Mouse (Mus musculus) liver, embryonic 14.5 days (tissue): ENCODE measurements at regions not wholly inside any gene's neighbourhood (a gene's known extent, or its start where the extent isn't known, plus 50 kb on each side); places are given as distances from the start of the nearest gene placed in this dataset.

Source experiments
- ATAC-seq: fragments of 200-750 bp; cut with Nextera tagmentation; 2 replicates; pipeline ENCODE4 v1.8.0; 2017; ENCODE audit warnings: moderate number of reproducible peaks, mild to moderate bottlenecking, moderate library complexity; ENCODE audit not compliant: insufficient read depth
- DNase-seq, 3 experiments: peaks; one replicate each; pipeline ENCODE4 v3.0.0-alpha.2; 2012 to 2013; ENCODE audit warnings: low read depth in 3 of 3, low spot score in 3 of 3
- H3K27ac ChIP-seq: fragments of 300-500 bp; sonication (generic); 2 replicates; pipeline ENCODE4 v1.5.1; 2014; ENCODE audit warnings: moderate library complexity, mild to moderate bottlenecking, control low read depth, inconsistent platforms
- H3K27me3 ChIP-seq: fragments of 300-500 bp; sonication (generic); 2 replicates; pipeline ENCODE4 v1.6.1; 2014; ENCODE audit warnings: mild to moderate bottlenecking, low read length, moderate library complexity; ENCODE audit not compliant: control insufficient read depth, insufficient read depth
- H3K36me3 ChIP-seq: fragments of 300-500 bp; sonication (generic); replicated peaks from 2 replicates; pipeline ENCODE4 v1.6.1; 2014; ENCODE audit warnings: low read depth; ENCODE audit not compliant: control insufficient read depth, insufficient read depth
- H3K4me1 ChIP-seq, 2 experiments: fragments of 200-500 bp in 1 of 2; fragments of 300-500 bp in 1 of 2; sonication (generic) in 1 of 2; replicated peaks; 2 replicates each; pipeline ENCODE4 v1.6.1; 2012 to 2014; ENCODE audit warnings: antibody characterized with exemption in 1 of 2, inconsistent platforms in 1 of 2, low read length in 1 of 2; ENCODE audit not compliant: control insufficient read depth in 2 of 2, insufficient read depth in 2 of 2
- H3K4me2 ChIP-seq: fragments of 300-500 bp; sonication (generic); 2 replicates; pipeline ENCODE4 v1.6.1; 2014; ENCODE audit warnings: low read depth, mild to moderate bottlenecking, control low read depth, moderate library complexity
- H3K4me3 ChIP-seq, 2 experiments: fragments of 200-500 bp in 1 of 2; fragments of 300-500 bp in 1 of 2; sonication (generic) in 1 of 2; 2 replicates each; pipeline ENCODE4 v1.5.1; 2012 to 2014; ENCODE audit warnings: low read depth in 2 of 2, low read length in 2 of 2, mild to moderate bottlenecking in 2 of 2, control low read depth in 1 of 2, inconsistent platforms in 1 of 2, moderate library complexity in 1 of 2; ENCODE audit not compliant: insufficient read depth in 1 of 2
- H3K9ac ChIP-seq: fragments of 300-500 bp; sonication (generic); replicated peaks from 2 replicates; pipeline ENCODE4 v1.6.1; 2014; ENCODE audit warnings: mild to moderate bottlenecking, control low read depth, moderate library complexity
- H3K9me3 ChIP-seq: fragments of 300-500 bp; sonication (generic); 2 replicates; pipeline ENCODE4 v1.6.1; 2016; ENCODE audit warnings: low read length, mixed read lengths; ENCODE audit not compliant: control insufficient read depth
- CTCF ChIP-seq: IDR thresholded peaks from 2 replicates; pipeline ENCODE4 v1.5.1; 2016; ENCODE audit warnings: antibody characterized with exemption, low read depth, control low read depth
- EP300 ChIP-seq: IDR thresholded peaks from 2 replicates; pipeline ENCODE4 v1.6.1; 2016; ENCODE audit warnings: antibody characterized with exemption, low read depth
- WGBS: fragments of 180-500 bp; shearing (Covaris S2); extraction: QIAGEN DNeasy Blood & Tissue Kit; methylation state at CpG from one replicate; pipeline ENCODE4 v1.1.7; 2014; ENCODE audit not compliant: insufficient replicate concordance; 5-methylcytosine and 5-hydroxymethylcytosine counted together

- DNase-seq: no peak
- H3K4me1 ChIP-seq: no peaks in the 10 kb centered on the region
- TF ChIP-seq EP300: no peak
- TF ChIP-seq CTCF: no peak
Observed at GRCm38 (mm10) chr10:38906121-38906520, 59.2 kb upstream of the Lama4 start.

GRCm38 (mm10) chr10:38907835-38908234, 57.5 kb upstream of the Lama4 start:
- 51% methylated on average over 2 of the region's 2 CpGs for WGBS
- no peak overlapping the region for H3K4me3 ChIP-seq
- no peaks in the 10 kb centered on the region for H3K4me1 ChIP-seq
- H3K36me3 ChIP-seq: no peaks in the 10 kb centered on the region
- H3K4me2 ChIP-seq: no peak overlapping the region
- no peak for TF ChIP-seq CTCF
- ATAC-seq (no peak), DNase-seq (no peak)
- no peaks in the 10 kb centered on the region for H3K27me3 ChIP-seq
- no peak overlapping the region for H3K9ac ChIP-seq
- no peak overlapping the region for H3K27ac ChIP-seq
- H3K9me3 ChIP-seq: no peaks in the 10 kb centered on the region

More at GRCm38 (mm10) chr10:38906121-38906520, 59.2 kb upstream of the Lama4 start:
- H3K36me3 ChIP-seq: no peaks in the 10 kb centered on the region
- no peak overlapping the region for H3K4me2 ChIP-seq
- H3K9ac ChIP-seq: no peak overlapping the region
- no peak overlapping the region for H3K27ac ChIP-seq
- no peaks in the 10 kb centered on the region for H3K27me3 ChIP-seq
- 34% methylated on average over 3 of the region's 3 CpGs for WGBS
- no peak for ATAC-seq
- H3K4me3 ChIP-seq: no peak overlapping the region
- no peaks in the 10 kb centered on the region for H3K9me3 ChIP-seq

- no peak for DNase-seq
- TF ChIP-seq EP300: no peak
- no peak for TF ChIP-seq CTCF
Observed at GRCm38 (mm10) chr10:38908277-38908676, 57.0 kb upstream of the Lama4 start.

GRCm38 (mm10) chr10:38909152-38909732, 56.1 kb upstream of the Lama4 start:
- no peak overlapping the region for H3K9ac ChIP-seq
- H3K27ac ChIP-seq: no peak overlapping the region
- WGBS: 94% methylated on average over 1 of the region's 1 CpGs
- no peak overlapping the region for H3K4me3 ChIP-seq
- DNase-seq (no peak), ATAC-seq (no peak)
- no peaks in the 10 kb centered on the region for H3K4me1 ChIP-seq
- no peaks in the 10 kb centered on the region for H3K9me3 ChIP-seq
- no peaks in the 10 kb centered on the region for H3K27me3 ChIP-seq
- H3K4me2 ChIP-seq: no peak overlapping the region
- TF ChIP-seq EP300 (no peak), CTCF (no peak)
- no peaks in the 10 kb centered on the region for H3K36me3 ChIP-seq

More at GRCm38 (mm10) chr10:38908277-38908676, 57.0 kb upstream of the Lama4 start:
- 43% methylated on average over 9 of the region's 9 CpGs for WGBS
- Histone ChIP-seq H3K4me2 (no peak overlapping the region), H3K4me1 (no peaks in the 10 kb centered on the region), H3K9me3 (no peaks in the 10 kb centered on the region), H3K27ac (no peak overlapping the region), H3K4me3 (no peak overlapping the region), H3K36me3 (no peaks in the 10 kb centered on the region), H3K27me3 (no peaks in the 10 kb centered on the region), H3K9ac (no peak overlapping the region)
- ATAC-seq: no peak

- Histone ChIP-seq H3K36me3 (no peaks in the 10 kb centered on the region), H3K27me3 (no peaks in the 10 kb centered on the region), H3K4me2 (no peak overlapping the region), H3K4me3 (no peak overlapping the region), H3K4me1 (no peaks in the 10 kb centered on the region), H3K9me3 (no peaks in the 10 kb centered on the region), H3K27ac (no peak overlapping the region), H3K9ac (no peak overlapping the region)
- DNase-seq (no peak), ATAC-seq (no peak)
- WGBS: 55% methylated on average over 2 of the region's 2 CpGs
- TF ChIP-seq EP300 (no peak), CTCF (no peak)
Observed at GRCm38 (mm10) chr10:38909843-38910242, 55.5 kb upstream of the Lama4 start.

GRCm38 (mm10) chr10:38913013-38913412, 52.3 kb upstream of the Lama4 start:
- no peak overlapping the region for H3K27ac ChIP-seq
- no peak overlapping the region for H3K4me2 ChIP-seq
- 70% methylated on average over 2 of the region's 2 CpGs for WGBS
- H3K36me3 ChIP-seq: no peaks in the 10 kb centered on the region
- no peaks in the 10 kb centered on the region for H3K27me3 ChIP-seq
- no peaks in the 10 kb centered on the region for H3K4me1 ChIP-seq
- no peak overlapping the region for H3K9ac ChIP-seq
- DNase-seq (no peak), ATAC-seq (no peak)
- H3K9me3 ChIP-seq: no peaks in the 10 kb centered on the region
- TF ChIP-seq CTCF: no peak
- no peak for TF ChIP-seq EP300
- no peak overlapping the region for H3K4me3 ChIP-seq
